Mouse (Mus musculus): ENCODE measurements around the gene Mesp1. TPM values are rescaled to one million over a fixed set of nuclear protein-coding genes. Genes with fewer than 3 reads are reported as not detected.

Mesp1 gene
- 0.40 and 1.3 TPM in 2 replicates for polyA plus RNA-seq (2012; rRNA removed)

DNA sequence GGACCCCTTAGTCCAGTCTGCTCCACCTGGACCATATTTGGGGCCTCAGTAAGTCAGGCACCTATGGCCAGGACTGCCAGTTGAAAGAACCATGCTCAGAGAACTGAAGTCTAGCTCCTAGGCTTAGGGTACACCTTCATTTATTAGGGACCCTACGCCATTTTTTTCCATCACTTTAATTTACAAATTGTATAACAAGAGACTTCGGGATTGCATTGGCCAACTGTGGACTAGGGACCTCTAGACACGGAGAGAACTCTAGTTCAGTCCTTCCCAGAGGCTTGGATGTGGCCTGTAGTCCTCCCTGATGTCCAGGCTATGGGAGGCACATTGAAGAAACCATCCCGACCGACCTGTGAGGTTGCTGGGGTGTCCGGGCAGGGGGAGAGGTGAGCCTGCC, at the start of gene Mesp1:
TSS of gene Mesp1 (minus strand) at position 101 of the 400 bp plus-strand sequence.

DNA sequence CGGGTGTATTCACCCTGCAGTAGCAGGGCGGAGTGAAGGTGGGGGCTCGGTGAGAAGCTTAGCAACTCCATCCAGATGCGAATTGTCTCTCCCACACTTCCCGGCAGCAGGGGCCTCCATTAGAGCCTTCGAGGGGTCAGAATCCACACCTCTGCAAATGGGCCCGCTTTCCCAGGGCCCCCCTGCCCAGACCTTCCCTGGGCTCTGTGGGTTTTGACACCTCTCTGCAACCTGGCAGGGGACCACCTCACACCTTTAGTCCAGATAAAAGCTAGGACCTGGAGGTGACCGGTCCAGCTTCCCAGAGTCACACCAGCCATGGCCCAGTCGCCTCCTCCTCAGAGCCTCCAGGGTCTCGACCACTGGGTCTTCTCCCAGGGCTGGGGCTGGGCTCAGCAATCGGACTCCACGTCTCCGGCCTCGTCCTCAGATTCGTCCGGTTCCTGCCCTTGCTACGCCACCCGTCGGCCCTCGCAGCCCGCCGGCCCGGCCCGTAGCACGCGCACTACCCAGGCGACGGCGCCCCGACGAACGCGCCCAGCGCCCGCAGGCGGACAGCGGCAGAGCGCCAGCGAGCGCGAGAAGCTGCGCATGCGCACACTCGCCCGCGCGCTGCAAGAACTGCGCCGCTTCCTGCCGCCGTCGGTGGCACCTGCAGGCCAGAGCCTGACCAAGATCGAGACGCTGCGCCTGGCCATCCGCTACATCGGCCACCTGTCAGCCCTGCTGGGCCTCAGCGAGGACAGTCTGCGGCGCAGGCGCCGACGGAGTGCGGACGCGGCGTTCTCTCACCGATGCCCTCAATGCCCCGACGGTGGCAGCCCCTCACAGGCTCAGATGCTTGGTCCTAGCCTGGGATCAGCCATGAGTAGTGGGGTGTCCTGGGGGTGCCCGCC, 17.3 kb upstream of the Mesp1 start, which contains the start of gene Mesp2:
TSS of gene Mesp2 (plus strand) at position 117 of the 896 bp plus-strand sequence.

DNA sequence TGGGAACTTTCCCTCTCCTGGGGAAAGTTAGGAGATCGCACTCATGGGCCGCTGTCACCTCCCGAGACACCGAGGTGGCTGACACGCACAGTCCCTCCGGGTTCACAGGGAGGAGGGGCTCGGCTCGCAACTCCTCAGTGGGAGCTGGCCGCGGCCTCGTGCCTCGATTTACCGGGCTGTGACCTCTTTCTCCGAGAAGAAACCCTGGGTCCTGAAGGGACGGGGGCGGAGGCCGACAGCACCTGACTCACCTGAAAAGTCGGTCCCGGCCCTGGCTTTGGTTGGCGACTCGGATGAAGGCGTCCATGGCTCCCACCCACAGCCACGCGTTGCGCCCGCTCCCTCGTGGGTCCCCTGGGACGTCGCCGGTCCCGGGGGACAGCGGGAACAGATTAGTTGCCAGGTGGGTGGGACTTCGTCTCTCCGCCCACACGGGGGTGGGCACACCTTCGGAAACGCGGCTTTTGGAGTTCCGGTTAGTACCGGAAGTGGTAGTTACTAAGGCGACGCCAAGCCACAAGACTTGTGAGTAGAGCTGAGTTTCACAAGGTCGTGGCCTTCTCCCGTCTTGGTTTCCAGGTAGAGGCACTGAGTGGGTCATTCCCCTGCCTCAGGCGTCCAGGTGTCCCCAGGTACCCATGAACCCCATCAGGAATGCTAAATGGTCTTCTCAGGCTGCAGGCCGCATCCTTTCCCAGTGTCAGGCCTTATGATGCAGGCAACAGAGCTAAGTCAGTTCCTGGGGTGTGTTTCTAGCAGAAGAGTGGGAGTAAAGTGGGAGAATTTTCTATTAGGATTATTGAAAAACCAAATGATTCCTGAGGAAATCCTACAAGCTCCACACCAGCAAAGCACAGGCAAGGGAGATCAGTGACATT, 50.7 kb downstream of the Mesp1 start, which contains the start of the genes Pex11a and Wdr93:
TSS of gene Pex11a (minus strand) at position 473 of the 878 bp plus-strand sequence.
TSS of gene Wdr93 (plus strand) at position 505 of the 878 bp plus-strand sequence.

Other genes starting within 250 kb of the Mesp1 start
- 0.14 TPM in 1 of 2 replicates, not detected in the other for gene Rhcg, start 176.1 kb downstream of the Mesp1 start, polyA plus RNA-seq (2012; rRNA removed)
- gene Ticrr, start 133.6 kb downstream of the Mesp1 start, polyA plus RNA-seq (2012; rRNA removed), result 0.35 and 0.48 TPM in 2 replicates
- 0.94 and 0.96 TPM in 2 replicates for gene Kif7, start 78.1 kb downstream of the Mesp1 start, polyA plus RNA-seq (2012; rRNA removed)
- gene Plin1, start 60.9 kb downstream of the Mesp1 start, polyA plus RNA-seq (2012; rRNA removed), result 7.0 and 11.7 TPM in 2 replicates
- 5.8 and 6.7 TPM in 2 replicates for gene Pex11a, start 50.7 kb downstream of the Mesp1 start, polyA plus RNA-seq (2012; rRNA removed)
- 0.04 and 0.30 TPM in 2 replicates for gene Wdr93, start 50.6 kb downstream of the Mesp1 start, polyA plus RNA-seq (2012; rRNA removed)
- 2.2 and 2.5 TPM in 2 replicates for gene Mesp2, start 16.9 kb upstream of the Mesp1 start, polyA plus RNA-seq (2012; rRNA removed)
- 86.7 and 119 TPM in 2 replicates for gene Anpep, start 67.3 kb upstream of the Mesp1 start, polyA plus RNA-seq (2012; rRNA removed)
- 6.0 and 6.6 TPM in 2 replicates for gene Ap3s2, start 126.9 kb upstream of the Mesp1 start, polyA plus RNA-seq (2012; rRNA removed)
- gene Arpin, start 141.6 kb upstream of the Mesp1 start, polyA plus RNA-seq (2012; rRNA removed), result 6.4 and 7.7 TPM in 2 replicates
- gene Zfp710, start 231.0 kb upstream of the Mesp1 start, polyA plus RNA-seq (2012; rRNA removed), result 18.7 and 26.2 TPM in 2 replicates